Mouse (Mus musculus) liver, embryonic 13.5 days (tissue): ENCODE data around the gene Myrip. TPM values are rescaled to one million over a fixed set of nuclear protein-coding genes. Genes with fewer than 3 reads are reported as not detected.

Experiments used
- ATAC-seq: fragments of 200-750 bp; cut with Nextera tagmentation; 2 replicates; pipeline ENCODE4 v1.8.0; 2017; ENCODE audit warnings: low read depth, mild to moderate bottlenecking, moderate number of reproducible peaks, moderate library complexity
- DNase-seq: peaks from one replicate; pipeline ENCODE4 v3.0.0; 2022
- H3K27ac ChIP-seq: fragments of 300-500 bp; sonication (generic); 2 replicates; pipeline ENCODE4 v1.5.1; 2015; ENCODE audit warnings: moderate library complexity, mild to moderate bottlenecking, inconsistent platforms
- H3K27me3 ChIP-seq: fragments of 300-500 bp; sonication (generic); 2 replicates; pipeline ENCODE4 v1.6.1; 2015; ENCODE audit warnings: mild to moderate bottlenecking, inconsistent platforms
- H3K36me3 ChIP-seq: fragments of 300-500 bp; sonication (generic); 2 replicates; pipeline ENCODE4 v1.6.1; 2015; ENCODE audit warnings: mild to moderate bottlenecking, inconsistent platforms
- H3K4me1 ChIP-seq: fragments of 300-500 bp; sonication (generic); replicated peaks from 2 replicates; pipeline ENCODE4 v1.6.1; 2015; ENCODE audit warnings: inconsistent platforms
- H3K4me2 ChIP-seq: fragments of 300-500 bp; sonication (generic); 2 replicates; pipeline ENCODE4 v1.6.1; 2015; ENCODE audit warnings: inconsistent platforms, mild to moderate bottlenecking, moderate library complexity
- H3K4me3 ChIP-seq: fragments of 300-500 bp; sonication (generic); replicated peaks from 2 replicates; pipeline ENCODE4 v1.5.1; 2015; ENCODE audit warnings: mild to moderate bottlenecking, inconsistent platforms
- H3K9ac ChIP-seq: fragments of 300-500 bp; sonication (generic); 2 replicates; pipeline ENCODE4 v1.6.1; 2015; ENCODE audit warnings: mild to moderate bottlenecking, inconsistent platforms
- H3K9me3 ChIP-seq: fragments of 300-500 bp; sonication (generic); replicated peaks from 2 replicates; pipeline ENCODE4 v1.6.1; 2016; ENCODE audit warnings: inconsistent platforms
- WGBS: fragments of 180-500 bp; shearing (Covaris S2); methylation state at CpG from one replicate; pipeline ENCODE4 v1.1.7; 2015; ENCODE audit not compliant: insufficient replicate concordance; 5-methylcytosine and 5-hydroxymethylcytosine counted together
- polyA plus RNA-seq: library from polyadenylated mRNA; unstranded; fragments of >200 nt; fragmentation: Nextera tagmentation; extraction: Ambion mirVana; gene quantifications from 2 replicates; pipeline ENCODE4 v1.2.1, GENCODE M21; 2015

The Myrip gene
- polyA plus RNA-seq, 1 experiment from 2014 or later, result 0.03 TPM

DNA sequence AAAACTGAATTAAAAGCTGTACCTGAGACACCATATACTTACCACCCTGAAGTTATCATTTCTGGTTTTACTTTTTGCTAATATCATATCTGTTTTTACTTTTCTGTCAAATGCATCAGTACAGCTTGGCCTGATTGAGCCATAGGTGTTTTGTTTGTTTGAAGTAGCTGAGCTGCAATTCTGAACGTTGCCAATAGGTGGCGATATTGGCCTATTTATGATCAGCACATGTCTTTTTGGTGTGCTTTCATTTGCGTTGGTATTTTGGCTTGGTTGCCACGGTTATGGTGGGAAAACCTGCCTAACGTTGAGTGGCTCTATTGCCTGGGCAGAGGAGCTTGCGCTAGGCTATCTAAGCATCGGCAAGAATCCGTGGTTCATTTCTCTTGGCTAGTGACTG is 200.7 kb downstream of the Myrip start:
- WGBS, result 9% methylated on average over 8 of the region's 8 CpGs
- no peak overlapping the region for H3K4me2 ChIP-seq
- no peak overlapping the region for H3K27ac ChIP-seq
- DNase-seq, result peak; percentile 55
- H3K9me3 ChIP-seq, result peaks cover 4% of the 10 kb centered on the region; the same call in 1 of the 2 replicates
- no peak overlapping the region for H3K9ac ChIP-seq
- ATAC-seq, result no peak
- H3K36me3 ChIP-seq, result no peaks in the 10 kb centered on the region
- 0 out of 2 replicates have a peak, but pooled peaks cover 3% of the 10 kb centered on the region for H3K27me3 ChIP-seq
- H3K4me1 ChIP-seq, result 0 out of 2 replicates have a peak, but pooled peaks cover 4% of the 10 kb centered on the region
- H3K4me3 ChIP-seq, result no peak overlapping the region

DNA sequence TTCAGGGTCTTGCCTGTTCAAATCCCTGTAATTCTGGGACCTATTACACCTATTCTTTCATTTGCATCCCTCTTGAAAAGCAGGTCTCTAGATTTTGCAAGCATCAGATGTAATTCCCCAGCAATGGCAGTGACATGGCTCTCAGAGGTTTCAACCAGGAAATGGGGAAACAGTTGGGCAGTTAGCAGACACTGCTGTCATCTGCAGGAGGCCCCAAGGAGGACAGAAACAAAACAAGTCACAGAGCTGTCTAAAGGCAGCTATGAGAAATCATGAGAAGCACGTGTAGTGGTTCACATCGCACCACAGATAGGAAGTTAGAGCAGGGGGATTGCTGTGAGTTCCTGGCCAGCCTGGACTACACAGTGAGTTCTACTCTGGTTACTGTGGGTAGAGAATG is 203.1 kb downstream of the Myrip start:
- ATAC-seq (no peak), DNase-seq (no peak)
- Histone ChIP-seq H3K27ac (no peak overlapping the region), H3K36me3 (no peaks in the 10 kb centered on the region), H3K4me2 (no peak overlapping the region), H3K27me3 (0 out of 2 replicates have a peak, but pooled peaks cover 3% of the 10 kb centered on the region), H3K4me3 (no peak overlapping the region), H3K9me3 (peaks cover 4% of the 10 kb centered on the region; the same call in 1 of the 2 replicates), H3K9ac (no peak overlapping the region), H3K4me1 (0 out of 2 replicates have a peak, but pooled peaks cover 4% of the 10 kb centered on the region)
- WGBS, result 30% methylated on average over 2 of the region's 2 CpGs

GRCm38 (mm10) chr9:120511781-120512180 is 210.5 kb downstream of the Myrip start:
- no peak overlapping the region for H3K9ac ChIP-seq
- H3K27me3 ChIP-seq, result no peaks in the 10 kb centered on the region
- no peak for DNase-seq
- H3K36me3 ChIP-seq, result no peaks in the 10 kb centered on the region
- H3K9me3 ChIP-seq, result no peaks in the 10 kb centered on the region
- no peaks in the 10 kb centered on the region for H3K4me1 ChIP-seq
- 48% methylated on average over 3 of the region's 3 CpGs for WGBS
- no peak overlapping the region for H3K4me2 ChIP-seq
- no peak for ATAC-seq
- H3K27ac ChIP-seq, result no peak overlapping the region
- no peak overlapping the region for H3K4me3 ChIP-seq

DNA sequence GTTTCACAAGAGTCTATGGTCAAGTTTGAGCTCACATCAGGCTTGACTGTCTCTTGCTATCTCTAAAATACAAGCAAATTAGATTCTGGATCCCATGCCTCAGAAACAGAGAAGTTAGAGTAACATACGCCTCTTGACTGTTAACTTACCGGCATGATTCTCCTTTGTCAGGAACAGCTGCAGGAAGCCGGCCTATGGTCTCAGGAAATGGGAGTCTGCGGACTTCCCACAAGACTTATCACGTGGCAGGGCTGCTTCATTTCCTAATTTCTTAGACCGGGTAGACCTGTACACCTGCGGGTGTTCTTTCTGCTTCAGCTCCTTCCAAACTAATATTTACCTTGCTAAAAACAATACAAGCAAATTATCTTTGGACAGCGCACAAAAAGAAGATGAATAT is 215.4 kb downstream of the Myrip start:
- no peak overlapping the region for H3K27ac ChIP-seq
- no peaks in the 10 kb centered on the region for H3K4me1 ChIP-seq
- no peak overlapping the region for H3K4me3 ChIP-seq
- no peak for ATAC-seq
- no peak overlapping the region for H3K9ac ChIP-seq
- WGBS, result 26% methylated on average over 8 of the region's 8 CpGs
- no peak overlapping the region for H3K4me2 ChIP-seq
- no peaks in the 10 kb centered on the region for H3K36me3 ChIP-seq
- DNase-seq, result no peak
- H3K9me3 ChIP-seq, result no peaks in the 10 kb centered on the region
- H3K27me3 ChIP-seq, result no peaks in the 10 kb centered on the region

- H3K4me2 ChIP-seq, result no peak overlapping the region
- ATAC-seq, result no peak
Observed at GRCm38 (mm10) chr9:120518946-120519345, 217.6 kb downstream of the Myrip start.

DNA sequence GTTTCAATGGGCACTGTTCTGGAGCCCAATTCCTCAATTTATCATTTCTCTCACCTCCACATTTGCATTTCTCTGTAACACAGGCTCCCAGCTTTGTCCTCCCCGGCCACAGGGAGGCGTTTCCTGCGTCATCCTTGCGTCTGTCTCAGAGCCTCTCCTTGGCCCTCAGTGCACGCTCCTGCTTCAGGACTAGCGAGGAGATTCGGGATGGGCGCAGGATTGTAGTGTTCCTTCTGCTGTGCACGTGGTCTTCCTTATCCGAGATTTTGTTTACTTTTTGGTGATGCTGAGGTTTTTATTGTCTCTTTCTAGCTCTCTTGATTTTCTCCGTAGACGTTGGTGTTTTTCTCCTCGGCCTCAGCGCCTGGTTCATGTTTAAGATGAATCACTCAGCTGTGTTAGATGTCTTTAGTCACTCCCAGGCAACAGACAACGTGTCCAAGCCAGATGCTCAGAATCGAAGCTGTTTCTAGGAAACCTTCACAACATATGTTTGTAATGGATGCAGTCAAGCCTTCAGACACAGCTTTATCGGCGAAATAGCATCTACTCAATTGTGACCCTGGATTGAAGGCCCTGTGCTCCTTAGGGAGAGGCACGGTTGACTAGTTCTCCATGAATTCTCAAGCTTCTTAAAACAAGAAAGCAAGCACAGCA is 218.3 kb downstream of the Myrip start:
- no peak for DNase-seq
- 59% methylated on average over 19 of the region's 19 CpGs for WGBS
- H3K4me3 ChIP-seq, result no peak overlapping the region
- no peaks in the 10 kb centered on the region for H3K36me3 ChIP-seq
- no peaks in the 10 kb centered on the region for H3K9me3 ChIP-seq
- no peaks in the 10 kb centered on the region for H3K27me3 ChIP-seq
- no peaks in the 10 kb centered on the region for H3K4me1 ChIP-seq
- ATAC-seq, result no peak
- H3K4me2 ChIP-seq, result no peak overlapping the region
- no peak overlapping the region for H3K27ac ChIP-seq
- H3K9ac ChIP-seq, result no peak overlapping the region

More at GRCm38 (mm10) chr9:120518946-120519345, 217.6 kb downstream of the Myrip start:
- Histone ChIP-seq H3K4me3 (no peak overlapping the region), H3K9ac (no peak overlapping the region), H3K4me1 (no peaks in the 10 kb centered on the region), H3K9me3 (no peaks in the 10 kb centered on the region), H3K27me3 (no peaks in the 10 kb centered on the region), H3K36me3 (no peaks in the 10 kb centered on the region), H3K27ac (no peak overlapping the region)
- DNase-seq, result no peak
- WGBS, result 53% methylated on average over 3 of the region's 3 CpGs

GRCm38 (mm10) chr9:120521161-120521560 is 219.8 kb downstream of the Myrip start:
- ATAC-seq (no peak), DNase-seq (no peak)

More at GRCm38 (mm10) chr9:120521161-120521560, 219.8 kb downstream of the Myrip start:
- no peaks in the 10 kb centered on the region for H3K9me3 ChIP-seq
- no peaks in the 10 kb centered on the region for H3K36me3 ChIP-seq
- no peak overlapping the region for H3K9ac ChIP-seq
- no peaks in the 10 kb centered on the region for H3K4me1 ChIP-seq
- H3K27ac ChIP-seq, result no peak overlapping the region
- H3K27me3 ChIP-seq, result no peaks in the 10 kb centered on the region
- WGBS, result 33% methylated on average over 1 of the region's 1 CpGs
- H3K4me2 ChIP-seq, result no peak overlapping the region
- H3K4me3 ChIP-seq, result no peak overlapping the region

Other genes with a start within 250 kb of the Myrip start
- 3.5 and 4.3 TPM in 2 replicates for gene Cx3cr1, start 231.6 kb upstream of the Myrip start, polyA plus RNA-seq
- gene Ccr8, start 209.4 kb upstream of the Myrip start, polyA plus RNA-seq, result 0.13 TPM in 1 of 2 replicates, not detected in the other
- 137 and 138 TPM in 2 replicates for gene Slc25a38, start 191.1 kb upstream of the Myrip start, polyA plus RNA-seq
- 1,061 and 1,158 TPM in 2 replicates for gene Rpsa, start 173.8 kb upstream of the Myrip start, polyA plus RNA-seq
- not detected in 2 replicates for gene Mobp, start 151.8 kb upstream of the Myrip start, polyA plus RNA-seq
- 101 and 115 TPM in 2 replicates for gene Eif1b, start 190.7 kb downstream of the Myrip start, polyA plus RNA-seq
- 0.07 and 0.09 TPM in 2 replicates for gene Entpd3, start 238.3 kb downstream of the Myrip start, polyA plus RNA-seq